Mouse (Mus musculus) megakaryocyte progenitor cell, adult 5-6 weeks (primary cell): ENCODE data around the gene Pou5f1. TPM values are rescaled to one million over a fixed set of nuclear protein-coding genes. Genes with fewer than 3 reads are reported as not detected.
A peak's percentile ranks its signal among the peaks of the same experiment; 100 is the strongest.

ENCODE experiments used
- ATAC-seq: replicated peaks from 2 replicates; pipeline ENCODE4 v1.8.0; 2016; ENCODE audit warnings: mild to moderate bottlenecking, moderate TSS enrichment, inconsistent platforms; ENCODE audit not compliant: poor library complexity
- total RNA-seq, 2 experiments: library from RNA; stranded (forward) in 1 of 2; stranded (reverse) in 1 of 2; fragments of 157-497, 149-512 nt in 1 of 2; fragments of 200-1000 nt in 1 of 2; gene quantifications; 2 replicates each; pipeline versions ENCODE4 v1.2.3 to v1.2.4; 2015 to 2017

Pou5f1 gene
- total RNA-seq, 2 experiments from 2014 or later, result 0.39 TPM; not detected in 1

DNA sequence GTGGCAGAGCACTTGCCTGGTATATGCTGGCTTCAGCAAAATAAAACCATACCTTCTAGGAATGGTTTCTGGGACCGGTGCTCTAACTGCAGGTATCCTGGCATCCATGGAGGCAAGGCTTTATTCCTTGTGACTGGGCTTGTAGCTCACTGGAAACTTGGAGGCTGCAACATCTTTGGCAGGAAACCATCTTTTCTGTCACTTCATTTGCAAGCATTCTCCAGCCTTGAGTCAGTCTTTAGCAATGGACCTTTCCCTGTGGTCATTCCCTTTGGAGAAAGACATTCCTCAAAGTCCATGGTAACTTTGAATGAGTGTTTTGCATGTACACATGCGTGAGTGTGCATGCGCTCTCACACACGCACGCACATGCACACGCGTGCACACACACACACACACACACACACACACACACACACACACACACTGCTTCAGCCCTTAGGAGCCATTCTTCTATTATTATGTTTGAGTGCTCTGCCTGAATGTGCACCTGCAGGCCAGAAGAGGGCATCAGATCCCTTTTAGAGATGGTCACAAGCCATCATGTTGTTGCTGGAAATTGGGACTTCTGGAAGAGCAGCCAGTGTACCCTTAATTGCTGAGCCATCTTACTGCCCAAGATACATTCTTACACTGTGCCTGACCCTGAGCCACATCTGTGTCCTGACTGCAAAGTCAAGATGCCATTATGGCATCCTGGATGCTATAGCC, 7.3 kb downstream of the Pou5f1 start:
- no peak for ATAC-seq

DNA sequence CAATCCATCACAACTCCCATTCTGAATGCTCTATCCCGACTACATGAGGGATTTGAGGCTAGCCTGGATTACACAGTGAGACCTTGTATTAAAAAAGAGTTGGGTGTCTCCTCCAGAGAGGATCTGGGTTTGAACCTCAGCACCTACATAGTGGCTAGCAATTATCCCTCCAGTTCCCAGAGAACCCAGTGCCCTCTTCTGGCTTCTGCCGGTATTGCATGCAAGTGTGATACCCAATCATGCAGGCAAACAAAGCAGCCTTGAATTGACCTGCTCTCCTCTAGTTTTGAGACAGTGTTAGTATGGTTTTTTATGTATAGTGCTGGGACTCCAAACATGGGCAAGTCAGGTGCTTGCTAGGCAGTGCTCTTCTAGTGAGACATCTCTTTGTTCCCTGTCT, 8.1 kb downstream of the Pou5f1 start:
- peak; percentile 32; the same call in 1 of the 2 replicates for ATAC-seq

DNA sequence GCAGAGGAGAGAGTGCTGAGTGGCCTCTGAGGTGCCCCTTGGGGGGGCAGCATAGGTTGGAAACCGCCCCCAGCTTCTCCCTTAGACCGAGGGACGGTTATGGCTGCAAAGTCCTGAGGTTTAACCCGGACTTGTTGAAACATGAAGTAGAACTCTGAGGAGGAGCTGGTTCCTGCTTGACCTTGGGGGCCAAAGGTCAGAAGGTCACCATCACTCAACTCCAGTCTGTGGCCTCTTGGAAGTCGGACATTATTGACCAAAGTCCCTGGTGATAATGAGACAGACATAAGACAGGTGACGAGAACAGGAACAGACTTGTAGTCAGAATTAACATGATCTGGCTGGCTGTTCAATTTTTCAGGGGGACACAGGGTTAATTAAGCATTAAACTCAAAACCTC, 8.9 kb downstream of the Pou5f1 start:
- no peak for ATAC-seq

DNA sequence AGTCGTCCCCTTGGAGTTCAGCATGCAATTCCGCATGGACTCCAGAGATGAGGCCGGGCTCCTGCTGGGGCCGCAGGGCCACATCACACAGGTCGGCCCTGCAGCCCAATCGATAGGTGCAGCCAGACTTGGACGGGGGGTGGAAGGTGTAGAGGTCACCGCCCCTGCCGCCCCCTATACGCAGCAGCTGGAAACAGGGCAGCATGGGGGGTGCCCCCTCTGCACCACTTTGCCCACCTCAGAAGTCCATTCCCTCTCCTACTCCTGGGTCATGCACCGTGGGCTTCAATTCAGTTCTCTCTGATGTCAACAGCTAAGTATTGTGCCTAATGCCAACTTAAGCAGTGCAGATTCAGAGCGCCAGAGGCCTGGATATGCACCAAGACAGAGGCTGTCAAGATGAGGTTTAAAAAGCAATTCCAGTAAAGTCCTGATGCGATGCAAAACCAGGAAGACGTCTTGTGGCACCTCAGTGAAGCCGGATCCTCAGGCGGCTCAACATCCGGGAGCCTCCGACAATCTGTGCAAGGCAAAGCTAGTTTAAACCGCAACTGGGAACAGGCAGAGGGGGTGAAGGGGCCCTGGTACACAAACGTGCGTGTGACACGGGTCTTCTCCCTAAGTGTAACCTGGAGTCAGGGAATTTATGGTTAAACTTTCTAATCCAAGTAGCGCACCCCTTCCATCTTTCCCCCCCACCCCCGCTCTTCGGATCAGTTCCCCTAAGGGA, 10.3 kb downstream of the Pou5f1 start:
- ATAC-seq, result 0 out of 2 replicates have a peak, but pooled peaks have one; percentile 1

DNA sequence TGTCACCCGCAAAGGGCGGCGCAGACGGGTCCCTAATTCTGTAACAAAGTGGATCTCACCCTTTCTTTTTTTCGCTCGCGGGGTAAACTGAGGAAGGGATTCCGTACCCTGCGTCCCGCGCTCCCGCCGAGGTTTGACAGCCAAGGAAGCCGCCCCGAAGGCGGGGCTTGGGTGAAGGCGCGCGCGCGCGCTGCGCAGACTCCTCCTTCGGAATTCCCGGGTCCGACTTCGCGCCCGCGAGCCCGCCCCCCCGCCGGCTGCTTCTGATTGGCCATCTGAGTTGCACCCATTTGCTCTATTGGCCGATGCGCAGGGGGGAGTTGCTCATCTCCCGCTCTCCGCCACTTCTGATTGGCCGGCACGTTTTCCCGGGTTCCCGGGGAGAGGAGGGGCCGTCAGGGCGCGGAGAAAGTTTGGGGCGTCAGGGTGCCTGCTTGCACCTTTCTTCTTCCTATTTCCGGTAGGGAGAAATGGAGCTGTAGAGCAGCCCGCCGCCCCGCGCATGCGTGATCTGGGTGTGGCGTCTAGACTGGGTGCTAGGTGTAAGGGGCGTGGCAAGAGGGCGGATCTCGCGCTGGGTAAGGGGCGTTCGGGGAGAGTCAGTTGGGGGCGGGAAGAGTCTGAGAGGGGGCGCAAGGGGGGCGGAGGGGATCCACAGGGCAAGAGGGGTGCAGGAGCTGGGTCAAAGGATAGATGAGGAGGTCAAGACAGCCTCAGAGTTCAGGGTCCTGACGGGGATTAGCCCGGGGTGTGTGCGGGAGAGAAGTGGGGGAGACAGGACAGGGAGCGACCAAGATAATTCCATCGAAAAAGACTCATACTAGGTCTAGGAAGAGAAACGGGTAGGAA, 11.1 kb downstream of the Pou5f1 start, which contains the start of the genes Tcf19 and Cchcr1:
Gene Tcf19 (minus strand): TSS at position 173 of the 849 bp plus-strand sequence.
Gene Cchcr1 (plus strand): TSS at position 449 of the 849 bp plus-strand sequence.
- peak; percentile 96 for ATAC-seq

DNA sequence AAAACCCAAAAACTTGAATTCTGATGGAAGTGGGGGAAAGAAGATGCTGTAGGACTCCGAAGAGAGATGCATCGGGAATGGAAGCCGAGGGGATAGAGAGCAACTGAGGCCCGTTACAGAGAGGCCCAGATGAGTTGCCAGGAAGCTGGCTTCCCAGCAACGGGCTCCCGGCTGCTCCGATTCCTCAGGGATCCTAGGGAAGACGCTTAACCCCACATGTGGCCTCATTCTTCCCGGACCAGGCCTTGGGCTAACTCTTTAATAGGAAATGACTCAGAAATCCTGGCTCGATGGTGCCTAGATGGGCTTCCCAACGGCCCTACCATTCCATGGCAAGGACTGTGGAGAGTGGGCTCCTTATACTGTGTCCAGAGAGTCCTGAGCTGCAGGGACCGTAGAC, 11.7 kb downstream of the Pou5f1 start:
- ATAC-seq, result no peak

DNA sequence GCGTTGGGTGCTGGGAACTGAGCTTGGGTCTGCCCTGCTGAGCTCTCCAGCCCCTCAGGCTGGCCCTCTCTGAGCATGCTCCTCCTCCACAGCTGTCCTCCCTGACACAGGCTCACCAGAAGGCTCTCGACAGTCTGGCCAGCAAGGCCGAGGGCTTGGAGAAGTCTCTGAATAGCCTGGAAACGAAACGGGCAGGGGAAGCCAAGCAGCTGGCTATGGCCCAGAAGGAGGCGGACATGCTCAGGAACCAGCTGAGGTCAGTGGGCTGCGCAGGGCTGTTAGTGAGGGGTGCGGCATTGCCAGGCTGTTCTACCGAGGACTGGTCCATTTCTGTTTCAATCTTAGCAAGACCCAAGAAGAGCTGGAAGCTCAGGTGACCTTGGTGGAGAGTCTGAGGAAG, 18.5 kb downstream of the Pou5f1 start:
- no peak for ATAC-seq

DNA sequence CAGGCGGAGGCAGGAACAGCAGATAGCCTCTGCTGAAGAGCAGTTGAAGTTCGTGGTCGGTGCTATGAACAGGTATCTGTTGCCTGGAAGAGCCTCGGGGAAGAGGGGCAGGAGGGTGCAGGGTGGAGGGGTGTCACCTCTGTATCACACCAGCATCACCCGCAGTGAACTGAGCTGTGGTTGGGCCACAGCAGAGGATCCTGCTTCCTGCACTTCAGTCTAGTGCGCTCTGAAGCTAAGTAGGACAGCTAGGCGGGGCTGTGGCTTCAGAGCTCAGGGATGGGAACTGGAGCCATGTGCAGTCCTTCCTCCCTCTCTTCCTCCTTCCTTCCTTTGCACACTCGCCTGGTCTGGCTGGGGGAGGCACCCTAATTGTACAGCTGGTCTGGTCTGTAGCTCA, 20.8 kb downstream of the Pou5f1 start:
- ATAC-seq, result no peak

DNA sequence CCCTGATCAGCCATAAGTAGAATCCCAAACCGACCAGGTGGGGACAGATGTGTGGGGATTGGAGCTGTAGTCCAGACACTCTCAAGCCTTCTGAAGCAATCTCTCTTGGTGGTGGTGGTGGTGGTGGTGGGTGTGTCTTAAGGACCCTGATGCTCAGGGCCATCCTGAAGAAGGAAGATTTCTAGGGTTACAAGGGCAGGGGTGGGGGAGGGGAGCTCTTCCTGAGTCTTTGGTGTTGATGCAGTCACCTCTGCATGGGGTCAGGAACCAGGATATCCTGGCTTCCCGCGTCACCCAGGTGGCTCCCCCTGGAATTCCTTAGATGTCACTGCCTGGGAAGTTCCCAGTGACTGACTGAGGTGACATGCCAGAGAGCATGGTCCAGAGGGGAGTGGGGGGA, 26.5 kb downstream of the Pou5f1 start:
- no peak for ATAC-seq

DNA sequence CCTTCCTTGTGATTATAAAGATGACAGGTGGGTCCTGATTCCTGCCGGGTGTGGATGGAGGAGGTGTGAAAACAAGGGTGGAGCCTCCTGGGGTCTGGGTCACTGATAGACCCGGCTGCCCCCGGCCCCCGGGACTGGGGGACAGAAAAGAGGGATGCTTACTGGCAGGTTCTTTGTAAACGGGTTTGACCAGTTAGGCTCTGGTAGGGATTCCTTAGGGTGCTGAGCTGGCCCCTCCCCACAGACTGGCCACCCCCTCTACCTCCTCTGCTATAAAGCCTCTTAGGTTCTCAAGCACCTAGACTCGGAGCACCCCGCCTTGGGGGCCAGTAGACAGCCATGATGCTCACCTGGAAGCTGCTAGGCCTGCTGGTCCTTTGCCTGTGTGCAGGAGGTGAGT, 27.1 kb downstream of the Pou5f1 start, which contains the start of gene Psors1c2:
Gene Psors1c2 (plus strand): TSS at position 301 of the 400 bp plus-strand sequence.
- ATAC-seq, result no peak

DNA sequence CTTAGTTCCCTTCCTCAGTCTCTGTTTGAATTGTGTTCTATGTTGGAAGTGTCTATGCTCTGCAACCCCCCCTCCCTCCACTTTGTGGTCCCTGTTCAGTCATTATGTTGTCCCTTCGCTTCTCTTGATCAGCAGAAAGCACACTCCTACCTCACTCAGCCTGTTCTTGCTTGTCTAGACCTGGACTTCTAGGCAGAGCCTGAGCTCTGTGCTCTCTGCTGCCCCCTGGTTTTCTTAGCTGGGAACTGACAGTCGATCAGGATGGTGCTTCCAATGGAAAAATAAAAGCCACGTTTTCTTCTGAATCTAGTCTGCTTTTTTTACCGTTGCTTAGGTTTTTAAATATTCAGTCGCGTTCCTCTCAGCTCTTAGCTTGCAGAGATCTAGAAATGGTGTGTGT, 28.5 kb downstream of the Pou5f1 start:
- ATAC-seq, result peak; percentile 87

DNA sequence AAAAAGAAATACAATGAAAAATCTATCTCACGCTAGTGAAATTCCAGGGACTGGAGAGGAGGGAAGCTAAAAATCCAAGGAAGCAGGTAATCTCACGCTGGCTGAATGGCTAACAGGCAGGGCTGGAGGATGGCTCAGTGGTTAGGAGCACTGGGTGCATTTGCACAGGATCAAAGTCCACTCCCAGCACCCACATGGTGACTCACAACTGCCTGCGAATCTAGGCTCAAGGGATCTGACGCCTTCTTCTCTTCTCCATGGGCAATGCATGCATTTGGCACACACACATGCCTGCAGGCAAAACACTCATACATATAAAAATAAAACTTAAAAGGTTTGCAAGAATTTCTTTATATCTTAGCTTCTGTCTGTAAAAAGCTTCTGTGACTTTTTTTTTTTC, 31.6 kb downstream of the Pou5f1 start:
- no peak for ATAC-seq

DNA sequence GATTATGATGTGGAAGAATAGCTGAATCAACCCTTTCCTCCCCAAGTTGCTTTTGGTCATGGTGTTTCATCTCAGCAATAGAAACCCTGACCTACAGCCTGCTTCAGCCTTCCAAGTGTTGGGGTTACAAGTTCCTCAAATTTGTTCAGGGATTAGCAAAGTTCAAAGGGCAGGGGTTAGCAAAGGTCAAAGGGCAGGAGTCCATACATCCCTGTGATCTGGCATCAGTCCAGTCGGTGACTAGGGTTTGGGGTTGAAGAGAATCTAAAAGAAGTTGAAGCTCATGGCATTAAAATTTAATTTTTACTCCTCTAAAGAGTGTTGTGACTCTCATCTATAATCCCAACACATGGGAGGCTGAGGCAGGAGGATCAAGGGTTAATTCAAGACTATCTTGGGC, 32.7 kb downstream of the Pou5f1 start:
- no peak for ATAC-seq

DNA sequence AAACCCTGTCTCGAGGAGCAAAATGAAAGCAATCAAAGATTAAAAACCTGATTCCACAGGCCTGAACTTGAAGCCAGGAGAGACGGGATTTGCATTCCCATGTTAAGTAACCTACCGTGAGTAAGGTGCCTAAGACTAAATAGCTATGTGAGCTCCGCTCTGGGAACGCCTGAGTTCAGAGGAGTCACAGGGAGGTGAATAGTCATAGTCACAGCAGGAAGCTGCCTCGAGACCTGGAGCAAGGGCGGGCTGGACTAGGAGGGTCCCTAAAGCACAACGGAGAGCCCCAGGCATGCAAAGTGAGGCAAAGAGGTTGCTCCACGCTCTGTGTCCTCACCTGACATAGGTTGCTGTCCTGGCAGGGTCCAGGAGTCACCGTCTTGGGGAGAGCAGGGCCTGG, 33.7 kb downstream of the Pou5f1 start:
- ATAC-seq, result no peak

DNA sequence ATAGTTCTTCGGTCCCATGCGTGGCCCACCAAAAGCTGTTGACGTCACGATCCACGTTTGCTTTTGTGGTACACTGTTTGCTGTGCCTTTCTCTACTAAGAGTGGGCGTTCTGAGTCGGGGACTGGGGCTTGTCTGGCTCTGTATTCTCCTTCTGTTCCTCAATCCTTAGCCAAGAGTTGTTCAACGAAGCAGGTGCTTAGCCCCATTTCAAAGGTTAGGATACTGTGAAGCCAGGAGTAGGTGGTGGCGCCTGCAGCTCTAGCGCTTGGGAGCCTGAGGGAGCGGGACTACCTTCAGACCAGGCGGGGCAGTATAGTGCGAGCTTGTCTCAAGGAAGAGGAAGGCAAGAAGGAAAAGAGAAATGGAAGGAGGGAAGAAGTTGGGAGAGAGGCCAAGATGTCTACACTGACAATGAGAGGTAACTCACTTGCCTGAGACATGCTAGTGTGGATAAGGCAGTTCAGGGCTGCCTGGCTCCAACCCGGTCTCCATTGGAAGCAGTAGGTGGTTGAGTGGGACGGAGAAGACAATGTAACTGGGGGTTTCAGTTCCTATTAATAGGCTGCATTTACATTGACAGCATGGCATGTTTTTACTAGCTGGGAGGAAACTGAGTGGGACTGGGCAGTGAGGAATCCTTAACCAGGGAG, 37.1 kb downstream of the Pou5f1 start:
- 0 out of 2 replicates have a peak, but pooled peaks have one; percentile 11 for ATAC-seq

DNA sequence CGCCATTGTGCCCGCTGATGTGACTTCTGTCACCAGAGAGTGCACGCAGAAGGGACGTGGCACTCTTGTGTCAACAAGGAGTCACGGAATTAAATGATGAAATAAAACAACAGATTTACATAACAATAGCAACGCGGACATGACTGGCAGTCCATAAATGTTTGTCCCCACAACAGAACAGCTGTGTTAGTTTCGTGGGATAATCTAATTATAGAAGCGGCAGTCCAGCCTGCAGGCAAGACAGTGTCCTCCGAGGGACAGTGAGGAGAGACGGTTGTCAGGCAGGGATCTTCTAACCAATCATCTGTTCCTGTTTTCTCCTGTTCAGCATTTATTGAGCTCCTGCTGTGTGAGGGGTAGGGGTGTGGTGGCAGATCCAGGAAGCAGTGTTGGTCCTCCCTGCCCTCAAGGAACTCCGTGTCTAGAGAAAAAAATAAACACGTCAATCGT, 37.6 kb downstream of the Pou5f1 start:
- ATAC-seq, result no peak

DNA sequence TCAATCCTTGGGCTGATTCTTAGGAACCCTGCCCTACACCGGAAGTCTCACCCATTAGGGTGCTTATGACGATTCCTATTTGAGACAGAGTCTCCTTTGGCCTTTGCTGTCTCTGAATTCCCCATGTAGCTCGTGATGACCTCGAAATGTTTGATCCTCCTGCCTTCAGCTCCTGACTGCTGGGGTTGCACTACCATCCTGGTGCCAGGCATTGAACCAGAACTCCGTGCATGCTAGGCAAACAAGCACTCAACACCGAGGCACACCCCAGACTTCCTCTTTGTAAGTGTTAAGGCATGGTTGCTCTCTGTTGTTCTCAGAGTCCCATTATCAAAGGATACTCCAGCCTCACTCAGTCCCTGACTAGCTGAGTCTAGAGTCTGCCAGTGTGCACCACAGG, 38.2 kb downstream of the Pou5f1 start:
- ATAC-seq, result no peak

DNA sequence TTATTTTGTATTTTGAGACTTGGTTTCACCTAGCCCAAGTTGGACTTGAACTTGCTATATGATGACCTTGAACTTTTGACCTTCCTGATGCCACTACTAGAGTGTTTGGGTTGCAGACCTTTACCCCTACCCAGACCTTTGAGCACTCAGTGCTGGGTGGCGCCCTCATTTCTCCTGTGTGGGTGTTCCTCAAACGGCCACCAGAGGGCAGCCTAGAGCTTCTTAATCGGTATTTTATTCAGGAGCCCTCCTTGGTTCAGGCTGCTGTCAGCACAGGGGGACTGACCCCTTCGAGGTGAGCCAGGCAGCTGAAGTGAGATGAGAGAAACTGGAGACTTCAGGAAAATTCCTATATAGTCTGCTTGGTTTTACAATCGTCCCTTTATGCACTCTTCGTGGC, 38.9 kb downstream of the Pou5f1 start:
- ATAC-seq, result peak; percentile 64

DNA sequence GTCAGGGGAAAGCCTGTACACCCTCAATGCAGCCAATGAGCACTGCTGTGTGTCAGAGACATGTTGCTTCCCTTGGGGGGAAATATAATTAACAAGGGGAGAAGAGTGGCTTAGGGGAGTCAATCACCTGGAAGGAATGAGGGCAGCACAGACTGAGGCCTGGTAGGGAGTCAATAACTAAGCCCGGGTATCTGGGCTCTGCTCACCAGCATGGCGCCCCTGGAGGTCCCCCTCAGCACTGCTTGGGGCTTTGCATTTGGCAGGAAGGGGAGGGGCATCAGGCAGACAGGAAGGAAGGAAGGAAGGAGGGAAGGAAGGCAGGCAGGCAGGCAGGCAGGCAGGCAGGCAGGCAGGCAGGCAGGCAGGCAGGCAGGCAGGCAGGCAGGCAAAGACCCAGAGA, 41.6 kb downstream of the Pou5f1 start:
- ATAC-seq, result no peak

DNA sequence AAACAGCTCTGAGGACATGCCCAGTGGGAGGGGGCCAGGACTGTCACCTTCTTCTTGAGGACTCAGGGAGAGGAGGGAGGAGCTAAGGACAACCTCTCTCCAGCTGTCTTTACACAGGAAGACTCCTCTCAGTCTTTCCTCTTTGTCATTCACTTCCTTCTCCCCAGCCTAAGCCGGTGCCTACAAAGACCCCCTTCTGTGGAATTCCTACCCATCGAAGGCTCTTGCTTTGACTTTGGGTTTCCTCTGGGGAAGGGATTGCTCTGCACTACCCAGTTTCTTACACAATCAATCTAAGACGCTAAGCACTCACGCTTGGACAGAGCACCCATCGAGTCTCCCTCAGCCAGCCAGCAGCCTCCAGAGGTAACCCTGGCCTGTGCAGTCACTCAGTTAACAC, 42.8 kb downstream of the Pou5f1 start:
- ATAC-seq, result no peak
